Mouse (Mus musculus) erythroid progenitor cell, adult 5-6 weeks (primary cell): ENCODE measurements around the gene Ust. TPM values are rescaled to one million over a fixed set of nuclear protein-coding genes. Genes with fewer than 3 reads are reported as not detected.

Experiments used
- ATAC-seq: replicated peaks from 2 replicates; pipeline ENCODE4 v1.8.0; 2016; ENCODE audit warnings: moderate number of reproducible peaks, mild to moderate bottlenecking, moderate TSS enrichment, inconsistent platforms; ENCODE audit not compliant: poor library complexity, low FRiP score, severe bottlenecking
- total RNA-seq, 2 experiments: library from RNA; stranded (forward) in 1 of 2; stranded (reverse) in 1 of 2; fragments of 150-400 nt in 1 of 2; fragments of 186-747, 209-891 nt in 1 of 2; gene quantifications; 2 replicates each; pipeline versions ENCODE4 v1.2.3 to v1.2.4; 2015 to 2017; ENCODE audit warnings: low replicate concordance in 2 of 2

Ust gene
- total RNA-seq, 2 experiments from 2014 or later = 0.84 TPM; not detected in 1

GRCm38 (mm10) chr10:8342556-8342955 lies 176.1 kb downstream of the Ust start:
- no peak for ATAC-seq

- no peak for ATAC-seq
Measured at GRCm38 (mm10) chr10:8339645-8340428, 178.8 kb downstream of the Ust start.

- ATAC-seq = no peak
Measured at GRCm38 (mm10) chr10:8336601-8337000, 182.0 kb downstream of the Ust start.

- no peak for ATAC-seq
Measured at GRCm38 (mm10) chr10:8330958-8331357, 187.7 kb downstream of the Ust start.

GRCm38 (mm10) chr10:8330006-8330405 lies 188.6 kb downstream of the Ust start:
- ATAC-seq = no peak

GRCm38 (mm10) chr10:8323304-8323765 lies 195.3 kb downstream of the Ust start:
- no peak for ATAC-seq

GRCm38 (mm10) chr10:8320771-8321170 lies 197.9 kb downstream of the Ust start:
- ATAC-seq = no peak

- ATAC-seq = no peak
Measured at GRCm38 (mm10) chr10:8309435-8309834, 209.2 kb downstream of the Ust start.

GRCm38 (mm10) chr10:8304211-8304610 lies 214.4 kb downstream of the Ust start:
- ATAC-seq = no peak

- no peak for ATAC-seq
Measured at GRCm38 (mm10) chr10:8299166-8299565, 219.5 kb downstream of the Ust start.

- ATAC-seq = no peak
Measured at GRCm38 (mm10) chr10:8297214-8297613, 221.4 kb downstream of the Ust start.

- no peak for ATAC-seq
Measured at GRCm38 (mm10) chr10:8290661-8291060, 228.0 kb downstream of the Ust start.

GRCm38 (mm10) chr10:8287350-8287791 lies 231.3 kb downstream of the Ust start:
- ATAC-seq = no peak

- ATAC-seq = no peak
Measured at GRCm38 (mm10) chr10:8283991-8284390, 234.6 kb downstream of the Ust start.

- no peak for ATAC-seq
Measured at GRCm38 (mm10) chr10:8277094-8277493, 241.5 kb downstream of the Ust start.

- ATAC-seq = no peak
Measured at GRCm38 (mm10) chr10:8269681-8270080, 248.9 kb downstream of the Ust start.

- no peak for ATAC-seq
Measured at GRCm38 (mm10) chr10:8259716-8260115, 258.9 kb downstream of the Ust start.

GRCm38 (mm10) chr10:8250005-8250404 lies 268.6 kb downstream of the Ust start:
- ATAC-seq = no peak

GRCm38 (mm10) chr10:8242336-8242735 lies 276.3 kb downstream of the Ust start:
- ATAC-seq = no peak

GRCm38 (mm10) chr10:8240703-8241102 lies 277.9 kb downstream of the Ust start:
- ATAC-seq = no peak

- ATAC-seq = no peak
Measured at GRCm38 (mm10) chr10:8240242-8240641, 278.4 kb downstream of the Ust start.
